Mouse (Mus musculus) limb, embryonic 14.5 days (tissue): ENCODE data around the gene Tsfm. TPM values are rescaled to one million over a fixed set of nuclear protein-coding genes. Genes with fewer than 3 reads are reported as not detected.

Source experiments
- ATAC-seq: fragments of 200-750 bp; cut with Nextera tagmentation; 2 replicates; pipeline ENCODE4 v1.8.0; 2017; ENCODE audit warnings: low read depth, moderate number of reproducible peaks, moderate TSS enrichment; ENCODE audit not compliant: low FRiP score
- DNase-seq: peaks from one replicate; pipeline ENCODE4 v3.0.0-alpha.2; 2015; ENCODE audit warnings: low spot score
- H3K27ac ChIP-seq: fragments of 300-500 bp; sonication (generic); replicated peaks from 2 replicates; pipeline ENCODE4 v1.5.1; 2014; ENCODE audit warnings: low read depth, mild to moderate bottlenecking, low read length, moderate library complexity, mixed read lengths
- H3K27me3 ChIP-seq: fragments of 300-500 bp; sonication (generic); 2 replicates; pipeline ENCODE4 v1.6.1; 2014; ENCODE audit warnings: low read length, mixed read lengths; ENCODE audit not compliant: control insufficient read depth, insufficient read depth
- H3K36me3 ChIP-seq: fragments of 300-500 bp; sonication (generic); 2 replicates; pipeline ENCODE4 v1.6.1; 2014; ENCODE audit warnings: mild to moderate bottlenecking, low read length, moderate library complexity, mixed read lengths; ENCODE audit not compliant: control insufficient read depth, insufficient read depth
- H3K4me1 ChIP-seq: fragments of 300-500 bp; sonication (generic); 2 replicates; pipeline ENCODE4 v1.6.1; 2014; ENCODE audit warnings: antibody characterized with exemption, low read length, mixed read lengths; ENCODE audit not compliant: control insufficient read depth, insufficient read depth
- H3K4me2 ChIP-seq: fragments of 300-500 bp; sonication (generic); replicated peaks from 2 replicates; pipeline ENCODE4 v1.6.1; 2014; ENCODE audit warnings: low read depth, mild to moderate bottlenecking, low read length, moderate library complexity; ENCODE audit not compliant: severe bottlenecking
- H3K4me3 ChIP-seq: fragments of 300-500 bp; sonication (generic); replicated peaks from 2 replicates; pipeline ENCODE4 v1.5.1; 2014; ENCODE audit warnings: low read length
- H3K9ac ChIP-seq: fragments of 300-500 bp; sonication (generic); 2 replicates; pipeline ENCODE4 v1.6.1; 2014; ENCODE audit warnings: mild to moderate bottlenecking, low read depth, low read length, moderate library complexity; ENCODE audit not compliant: severe bottlenecking
- H3K9me3 ChIP-seq: fragments of 300-500 bp; sonication (generic); 2 replicates; pipeline ENCODE4 v1.6.1; 2016; ENCODE audit warnings: low read length; ENCODE audit not compliant: control insufficient read depth
- POLR2A ChIP-seq: fragments of 200-500 bp; IDR thresholded peaks from 2 replicates; pipeline ENCODE4 v1.8.0; 2012; ENCODE audit warnings: inconsistent platforms, mild to moderate bottlenecking, moderate library complexity, borderline replicate concordance; ENCODE audit not compliant: insufficient read depth, insufficient read length; ENCODE audit errors: extremely low read depth
- WGBS: fragments of 180-500 bp; shearing (Covaris S2); extraction: QIAGEN DNeasy Blood & Tissue Kit; methylation state at CpG from one replicate; pipeline ENCODE4 v1.1.7; 2014; 5-methylcytosine and 5-hydroxymethylcytosine counted together
- polyA plus RNA-seq, 2 experiments: library from polyadenylated mRNA; depleted of rRNA in 1 of 2; stranded (reverse) in 1 of 2; unstranded in 1 of 2; fragments of >200 nt; fragmentation: Nextera tagmentation in 1 of 2; extraction: Ambion mirVana in 1 of 2; gene quantifications; 2 replicates each; pipeline versions ENCODE4 v1.2.1 to v1.2.3; 2012 to 2014

The Tsfm gene
- polyA plus RNA-seq, 2 experiments, result 55.8 to 65.2 TPM

DNA sequence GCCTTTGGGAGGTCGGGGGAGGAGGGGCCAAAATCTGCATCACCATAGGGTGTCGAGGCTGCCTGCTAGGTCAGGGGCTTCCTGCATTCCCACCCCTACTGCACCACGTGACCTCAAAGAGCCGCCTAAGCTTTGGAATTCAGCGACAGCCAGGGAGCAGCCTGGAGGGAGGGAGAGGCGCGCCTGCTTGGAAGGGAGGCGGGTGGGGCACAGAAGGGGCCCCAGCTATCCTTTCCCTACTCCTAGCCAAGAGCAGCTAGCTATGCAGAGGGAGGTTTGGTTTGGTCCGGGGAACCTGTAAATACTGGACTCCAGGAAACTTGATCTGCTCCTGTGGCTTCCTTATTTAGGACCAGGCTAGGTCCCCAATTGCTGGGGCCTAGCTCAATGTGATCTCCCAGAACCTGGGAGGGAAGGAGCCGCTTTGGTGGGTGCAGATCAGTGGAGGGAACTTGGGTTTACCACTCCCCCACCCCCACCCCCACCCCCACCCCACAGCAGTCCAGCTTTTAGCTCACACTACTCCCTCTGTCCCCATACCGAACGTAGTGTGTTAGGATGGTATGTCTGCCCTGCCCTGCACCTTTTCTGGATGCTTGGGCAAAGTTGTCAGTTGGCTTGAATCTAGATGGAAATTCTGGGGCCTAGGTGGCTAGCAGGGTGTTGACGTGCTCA is 58.5 kb downstream of the Tsfm start:
- Histone ChIP-seq H3K27ac (peak overlapping the region; percentile 71), H3K4me1 (peaks cover 22% of the 10 kb centered on the region), H3K9me3 (no peaks in the 10 kb centered on the region), H3K36me3 (no peaks in the 10 kb centered on the region), H3K4me3 (0 out of 2 replicates have a peak overlapping the region, but pooled peaks have one; percentile 4), H3K4me2 (peak overlapping the region; percentile 35), H3K27me3 (no peaks in the 10 kb centered on the region), H3K9ac (no peak overlapping the region)
- 0 out of 2 replicates have a peak, but pooled peaks have one; percentile 20 for TF ChIP-seq POLR2A
- ATAC-seq (peak; percentile 88), DNase-seq (peak; percentile 87)
- WGBS, result 4% methylated on average over 12 of the region's 13 CpGs

DNA sequence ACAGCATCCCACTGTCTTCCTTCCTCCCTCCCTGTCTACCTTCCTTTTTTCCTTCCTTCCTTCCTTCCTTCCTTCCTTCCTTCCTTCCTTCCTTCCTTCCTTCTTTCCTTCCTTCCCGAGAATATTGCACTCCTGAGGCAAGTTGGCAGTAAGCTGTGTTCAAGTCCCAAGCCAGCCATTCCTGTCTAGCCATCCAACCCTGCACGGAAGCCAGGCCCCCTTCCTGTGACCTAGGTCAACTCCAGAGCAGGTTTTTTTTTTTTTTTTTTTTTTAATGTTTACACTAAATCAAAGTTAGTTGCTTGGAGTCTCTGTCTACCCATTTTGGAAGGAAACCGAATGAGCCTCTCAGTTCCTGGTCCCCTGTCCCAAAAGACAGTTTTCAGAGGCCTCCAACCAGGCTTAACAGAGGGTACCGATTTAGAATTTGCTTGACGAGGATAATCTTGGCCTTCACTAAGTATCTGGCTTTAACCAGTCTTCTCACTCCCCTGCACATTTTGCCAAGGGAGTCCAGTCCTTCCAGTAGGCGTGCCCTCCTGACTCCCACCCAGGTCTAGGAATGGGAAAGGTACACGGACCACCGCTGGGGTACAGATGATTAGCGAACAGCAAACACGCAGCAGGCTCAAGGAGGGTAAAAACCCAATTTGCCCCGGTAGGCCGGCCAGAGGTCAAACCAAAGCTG is 59.1 kb downstream of the Tsfm start:
- no peaks in the 10 kb centered on the region for H3K36me3 ChIP-seq
- no peak for DNase-seq
- H3K27ac ChIP-seq, result peak overlapping the region; percentile 71
- H3K27me3 ChIP-seq, result no peaks in the 10 kb centered on the region
- no peaks in the 10 kb centered on the region for H3K9me3 ChIP-seq
- peaks cover 22% of the 10 kb centered on the region for H3K4me1 ChIP-seq
- ATAC-seq, result peak; percentile 48
- WGBS, result 10% methylated on average over 12 of the region's 12 CpGs
- H3K9ac ChIP-seq, result no peak overlapping the region
- TF ChIP-seq POLR2A, result no peak
- H3K4me2 ChIP-seq, result peak overlapping the region; percentile 35
- no peak overlapping the region for H3K4me3 ChIP-seq

DNA sequence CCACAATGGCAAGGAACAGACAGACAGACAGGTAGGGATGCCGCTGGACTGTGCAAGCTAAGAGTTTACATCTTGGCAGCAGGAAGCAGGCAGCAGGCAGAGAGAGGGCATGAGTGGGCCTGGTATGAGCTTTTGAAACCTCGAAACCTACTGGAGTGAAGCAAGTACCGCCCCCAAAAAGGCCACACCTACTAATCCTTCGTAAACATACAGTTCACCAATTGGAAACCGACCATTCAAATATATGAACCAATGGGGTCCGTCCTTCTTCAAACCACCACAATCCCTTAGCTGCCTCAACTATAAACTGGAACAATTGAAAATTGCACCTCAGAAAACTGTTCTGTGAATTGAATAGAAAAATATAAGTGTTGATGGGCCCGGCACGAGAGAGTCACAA is 66.8 kb downstream of the Tsfm start:
- Histone ChIP-seq H3K4me3 (no peak overlapping the region), H3K27me3 (no peaks in the 10 kb centered on the region), H3K9me3 (no peaks in the 10 kb centered on the region), H3K4me2 (no peak overlapping the region), H3K27ac (peak overlapping the region; percentile 89; the same call in 1 of the 2 replicates), H3K9ac (no peak overlapping the region), H3K4me1 (peaks cover 25% of the 10 kb centered on the region), H3K36me3 (no peaks in the 10 kb centered on the region)
- whole genome bisulfite sequencing, result 90% methylated on average over 8 of the region's 8 CpGs
- DNase-seq (no peak), ATAC-seq (no peak)
- TF ChIP-seq POLR2A, result no peak

DNA sequence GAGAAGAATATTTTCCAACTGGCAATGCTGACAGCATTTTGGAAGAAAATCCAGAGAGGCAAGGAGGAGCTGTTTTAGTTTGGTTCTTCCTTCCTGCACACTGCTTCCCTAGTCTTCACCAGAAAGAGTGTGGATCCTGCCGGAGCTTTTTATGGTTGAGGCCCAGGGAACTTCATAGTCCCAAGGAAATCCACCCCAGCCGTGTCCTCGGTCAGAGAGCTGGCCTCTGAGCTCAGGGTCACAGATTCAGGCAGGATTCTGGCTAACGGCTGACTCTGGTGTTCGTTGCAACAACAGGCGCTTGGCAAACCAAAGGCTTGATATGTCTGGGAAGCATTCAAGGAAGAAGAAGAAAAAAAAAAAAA is 67.7 kb downstream of the Tsfm start:
- H3K4me2 ChIP-seq, result no peak overlapping the region
- peaks cover 25% of the 10 kb centered on the region for H3K4me1 ChIP-seq
- H3K36me3 ChIP-seq, result no peaks in the 10 kb centered on the region
- no peak for DNase-seq
- peak; percentile 5; the same call in 1 of the 2 replicates for ATAC-seq
- 0 out of 2 replicates have a peak overlapping the region, but pooled peaks have one; percentile 1 for H3K9ac ChIP-seq
- 25% methylated on average over 6 of the region's 6 CpGs for WGBS
- H3K4me3 ChIP-seq, result no peak overlapping the region
- H3K27me3 ChIP-seq, result no peaks in the 10 kb centered on the region
- no peak for TF ChIP-seq POLR2A
- no peaks in the 10 kb centered on the region for H3K9me3 ChIP-seq
- peak overlapping the region; percentile 89 for H3K27ac ChIP-seq

DNA sequence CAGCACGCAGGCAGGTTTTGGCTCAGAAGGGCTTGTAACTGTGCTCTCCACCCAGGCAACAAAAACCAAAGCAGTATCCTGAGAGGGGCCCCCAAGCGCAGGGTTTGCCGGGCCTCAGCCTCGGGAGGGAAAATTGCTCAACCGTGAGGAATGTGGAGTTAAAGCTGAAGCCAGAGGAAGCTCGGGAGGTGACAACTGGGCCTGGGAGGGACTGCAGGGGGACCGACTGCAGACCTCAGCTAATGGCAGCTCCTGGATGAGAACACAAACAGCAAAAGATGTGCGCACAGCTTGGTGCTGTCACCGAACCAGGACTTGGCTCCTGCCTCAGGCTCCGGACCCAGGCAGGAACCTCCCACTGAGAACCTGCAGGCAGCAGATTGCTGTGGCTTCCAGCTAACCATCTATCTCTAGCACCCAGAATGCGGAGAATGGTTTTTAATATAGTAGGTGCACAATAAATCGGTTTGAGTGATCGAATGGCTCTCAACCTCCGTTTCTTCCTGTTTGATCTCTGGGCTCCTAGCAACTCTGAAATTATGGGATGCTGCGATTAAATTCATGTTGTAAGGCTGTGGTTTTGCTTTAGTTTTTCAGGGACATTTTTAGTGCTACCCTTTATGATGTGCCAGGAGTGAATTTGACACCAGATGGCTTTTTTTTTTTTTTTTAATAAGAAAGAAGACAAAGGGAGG is 68.2 kb downstream of the Tsfm start:
- H3K4me2 ChIP-seq, result peak overlapping the region; percentile 25; the same call in 1 of the 2 replicates
- 0 out of 2 replicates have a peak overlapping the region, but pooled peaks have one; percentile 0 for H3K4me3 ChIP-seq
- ATAC-seq (peak; percentile 77), DNase-seq (peak; percentile 73)
- TF ChIP-seq POLR2A, result no peak
- 19% methylated on average over 15 of the region's 15 CpGs for WGBS
- H3K36me3 ChIP-seq, result no peaks in the 10 kb centered on the region
- H3K27me3 ChIP-seq, result no peaks in the 10 kb centered on the region
- H3K27ac ChIP-seq, result peak overlapping the region; percentile 89
- peaks cover 30% of the 10 kb centered on the region for H3K4me1 ChIP-seq
- H3K9ac ChIP-seq, result 0 out of 2 replicates have a peak overlapping the region, but pooled peaks have one; percentile 34
- no peaks in the 10 kb centered on the region for H3K9me3 ChIP-seq
